Mouse (Mus musculus) induced T-regulatory cell, adult 2 months (primary cell): ENCODE measurements around the gene Fndc9.
A peak's percentile ranks its signal among the peaks of the same experiment; 100 is the strongest.

Experiments used
- DNase-seq: peaks from one replicate; pipeline ENCODE4 v3.0.0-alpha.2; 2012; ENCODE audit warnings: low read depth

Gene Fndc9

GRCm38 (mm10) chr11:46276778-46277177 is 41.4 kb downstream of the Fndc9 start:
- peak; percentile 73 for DNase-seq

- DNase-seq, result no peak
These were observed 42.8 kb downstream of the Fndc9 start for GRCm38 (mm10) chr11:46278140-46278539.

GRCm38 (mm10) chr11:46278709-46279108 is 43.4 kb downstream of the Fndc9 start:
- no peak for DNase-seq

- DNase-seq, result no peak
These were observed 47.3 kb downstream of the Fndc9 start for GRCm38 (mm10) chr11:46282612-46283011.

- no peak for DNase-seq
These were observed 48.5 kb downstream of the Fndc9 start for GRCm38 (mm10) chr11:46283800-46284199.

GRCm38 (mm10) chr11:46286803-46287202 is 51.5 kb downstream of the Fndc9 start:
- DNase-seq, result no peak

- no peak for DNase-seq
These were observed 52.8 kb downstream of the Fndc9 start for GRCm38 (mm10) chr11:46288091-46288490.

- DNase-seq, result no peak
These were observed 53.7 kb downstream of the Fndc9 start for GRCm38 (mm10) chr11:46289022-46289421.
